Mouse (Mus musculus) brain, embryonic 18.5 days (tissue): ENCODE measurements around the gene Tnni1.
A peak's percentile ranks its signal among the peaks of the same experiment; 100 is the strongest.

ENCODE experiments used
- DNase-seq: peaks from one replicate; pipeline ENCODE4 v3.0.0-alpha.2; 2012; ENCODE audit warnings: low read depth, low spot score

Gene Tnni1

GRCm38 (mm10) chr1:135778780-135779535 lies at the start of gene Tnni1:
Tnni1 (plus strand) TSS chr1:135779434.
- DNase-seq: no peak

DNA sequence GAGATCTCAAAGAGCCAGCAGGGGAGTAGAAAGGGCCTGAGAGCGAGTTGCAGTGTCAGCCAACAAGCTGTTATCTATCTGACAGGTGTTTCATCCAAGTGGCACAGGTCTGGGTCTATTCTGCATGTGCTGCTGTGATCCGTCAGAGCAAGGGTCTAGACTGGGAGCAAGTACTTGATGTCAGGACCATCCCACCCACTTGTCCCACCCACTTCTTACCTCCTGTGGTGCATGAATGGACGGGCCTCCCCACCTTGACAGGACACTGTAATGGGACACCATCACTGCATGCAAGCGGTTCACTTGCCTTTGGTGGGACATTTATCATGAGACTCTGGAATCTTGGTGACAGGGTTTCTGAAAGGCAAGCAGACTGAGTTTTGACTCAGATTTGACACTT lies 49.4 kb upstream of the Tnni1 start:
- no peak for DNase-seq

DNA sequence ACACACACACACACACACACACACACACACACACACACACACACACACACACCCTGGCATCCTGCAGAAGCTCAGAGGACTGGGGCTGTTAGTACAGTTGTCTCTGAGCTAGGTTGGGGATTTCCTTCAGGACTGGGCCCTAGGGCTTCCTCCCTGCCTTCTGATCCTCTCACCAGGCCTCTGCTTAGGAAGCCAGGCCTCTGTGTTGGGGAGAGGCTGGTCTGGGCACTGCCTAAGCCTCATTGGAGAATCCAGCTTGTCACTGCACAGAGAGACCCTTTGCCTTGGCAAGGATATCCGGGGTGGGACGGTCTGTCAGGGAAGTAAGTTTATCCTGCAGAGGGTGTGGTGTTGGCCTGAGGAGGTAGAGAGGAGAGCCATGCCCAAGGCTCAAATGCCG lies 48.9 kb upstream of the Tnni1 start:
- no peak for DNase-seq

DNA sequence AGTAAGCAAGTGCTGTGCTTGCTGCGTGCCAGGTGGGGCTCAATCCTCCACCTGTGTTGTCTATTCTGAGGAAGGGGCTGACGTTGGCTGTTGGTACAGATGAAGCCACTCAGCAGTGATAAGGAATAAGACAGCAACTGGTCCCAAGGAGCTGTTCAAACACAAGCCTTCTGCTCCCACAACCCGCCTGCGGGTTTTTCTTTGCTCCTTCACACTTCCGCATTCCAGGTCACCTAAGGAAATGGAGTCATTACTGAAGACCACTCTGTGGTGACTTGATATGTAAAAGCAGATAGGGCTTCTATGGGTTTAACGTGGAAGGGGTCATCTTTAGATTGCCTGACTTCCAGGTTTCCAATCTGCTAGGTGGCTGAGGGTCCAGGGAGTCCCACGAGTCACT lies 47.8 kb upstream of the Tnni1 start:
- DNase-seq: no peak

DNA sequence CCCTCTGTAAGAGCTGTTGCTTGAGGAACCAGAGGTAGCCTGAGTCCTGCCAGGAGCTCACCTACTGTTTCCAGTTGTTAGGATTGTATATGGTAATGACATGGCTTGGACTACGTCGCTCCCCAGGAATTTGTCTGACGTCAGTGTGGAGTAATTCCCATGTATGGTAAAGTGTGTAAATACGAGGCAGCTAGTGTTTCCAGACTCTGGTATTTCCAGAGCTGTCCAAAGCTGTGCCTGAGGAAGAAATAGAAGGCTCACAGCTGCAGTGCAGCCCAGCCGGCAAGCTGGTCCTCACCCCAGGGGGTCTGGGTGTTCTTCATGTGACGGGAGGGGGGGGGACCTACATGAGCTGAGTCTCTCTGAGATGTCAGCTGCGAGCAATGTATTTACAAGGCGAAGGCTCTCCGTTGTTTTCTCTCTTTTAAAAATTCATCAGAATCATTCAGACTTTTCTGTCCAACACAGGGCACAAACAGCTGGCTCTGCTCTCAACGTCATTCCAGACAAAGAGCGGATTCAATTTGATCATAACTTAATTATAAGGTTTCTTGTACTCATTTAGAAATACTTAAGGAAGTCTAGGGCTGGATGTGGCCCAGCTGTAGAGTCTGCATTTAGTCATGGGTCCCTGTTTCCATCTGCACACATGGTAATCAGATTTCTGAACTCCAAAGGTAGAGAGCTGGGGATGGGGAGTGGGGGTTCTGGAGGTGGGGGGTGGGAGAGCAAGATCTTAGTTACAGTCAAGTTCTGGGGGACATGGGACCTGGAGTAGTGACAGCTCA lies 47.1 kb upstream of the Tnni1 start:
- DNase-seq: no peak

- DNase-seq: peak; percentile 51
Measured at GRCm38 (mm10) chr1:135734225-135734937, 44.9 kb upstream of the Tnni1 start.

DNA sequence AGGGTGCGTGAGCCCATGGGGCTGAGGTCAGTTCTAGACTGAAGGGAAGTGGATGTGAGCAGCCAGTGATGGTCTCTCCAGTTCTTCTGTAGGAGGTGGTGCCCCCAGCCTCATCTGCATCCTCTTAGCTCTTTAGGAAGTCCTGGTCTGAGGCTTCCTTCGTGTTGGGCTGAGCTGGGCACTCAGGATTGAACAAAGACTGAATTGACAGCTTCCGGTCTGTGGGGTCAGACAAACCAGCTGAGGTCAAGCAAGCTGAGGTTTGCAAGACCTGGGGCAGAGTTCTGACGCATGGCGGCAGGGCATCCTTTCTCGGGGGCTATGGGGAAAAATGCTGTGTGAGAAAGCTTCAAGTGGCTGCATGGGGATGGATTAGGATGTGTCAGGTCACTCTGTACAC lies 43.8 kb upstream of the Tnni1 start:
- DNase-seq: no peak

GRCm38 (mm10) chr1:135744987-135745386 lies 34.2 kb upstream of the Tnni1 start:
- no peak for DNase-seq

GRCm38 (mm10) chr1:135746248-135746647 lies 33.0 kb upstream of the Tnni1 start:
- no peak for DNase-seq

DNA sequence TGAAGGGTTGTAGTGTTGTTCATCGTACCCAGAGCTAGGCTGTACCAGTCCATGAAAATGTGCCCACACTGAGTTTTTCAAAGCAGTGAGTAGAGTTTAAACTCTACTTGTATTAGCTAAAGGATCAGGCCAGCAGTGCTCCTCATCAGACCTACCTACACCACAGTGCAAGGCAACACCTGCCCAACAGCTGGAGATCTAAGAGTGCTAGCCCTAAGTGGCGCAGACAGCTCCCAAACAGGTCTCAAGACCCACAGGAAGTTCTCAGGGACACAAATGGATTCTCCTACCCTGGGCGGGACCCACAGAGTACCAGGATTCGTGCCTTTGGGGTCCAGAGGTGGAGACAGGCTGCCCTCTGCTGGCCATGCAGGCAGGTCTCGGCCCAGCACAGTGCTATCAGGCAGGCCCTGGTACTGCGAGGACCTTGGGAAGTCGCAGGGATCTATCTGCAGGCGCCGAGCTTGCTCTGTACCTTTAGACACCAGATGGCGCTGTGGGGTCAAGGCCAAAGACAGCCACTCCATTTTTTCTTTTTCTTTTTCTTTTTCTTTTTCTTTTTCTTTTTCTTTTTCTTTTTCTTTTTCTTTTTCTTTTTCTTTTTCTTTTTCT lies 26.4 kb upstream of the Tnni1 start:
- DNase-seq: peak; percentile 80

- DNase-seq: no peak
Measured at GRCm38 (mm10) chr1:135755287-135755686, 23.9 kb upstream of the Tnni1 start.

DNA sequence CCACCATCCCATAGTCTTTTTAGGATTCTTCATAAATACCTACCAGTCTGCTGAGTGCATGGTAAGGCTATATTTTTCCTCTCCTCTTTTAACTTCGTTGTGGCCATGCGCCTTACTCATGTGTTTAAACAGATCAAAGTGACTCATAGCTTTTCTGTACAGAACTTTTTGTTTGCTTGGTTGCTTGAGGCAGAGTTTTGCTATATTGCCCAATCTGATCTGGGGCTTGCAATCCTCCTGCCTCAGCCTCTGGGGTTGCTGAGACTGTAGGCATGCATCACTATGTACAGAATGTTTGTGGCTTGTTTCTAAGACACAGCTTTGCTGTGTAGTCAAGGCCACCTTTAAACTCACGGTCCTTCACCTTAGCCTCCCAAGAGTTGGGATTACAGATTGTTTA lies 23.3 kb upstream of the Tnni1 start:
- no peak for DNase-seq

GRCm38 (mm10) chr1:135757287-135757686 lies 21.9 kb upstream of the Tnni1 start:
- DNase-seq: no peak

- no peak for DNase-seq
Measured at GRCm38 (mm10) chr1:135759685-135760084, 19.5 kb upstream of the Tnni1 start.

- DNase-seq: no peak
Measured at GRCm38 (mm10) chr1:135760216-135760615, 19.0 kb upstream of the Tnni1 start.

DNA sequence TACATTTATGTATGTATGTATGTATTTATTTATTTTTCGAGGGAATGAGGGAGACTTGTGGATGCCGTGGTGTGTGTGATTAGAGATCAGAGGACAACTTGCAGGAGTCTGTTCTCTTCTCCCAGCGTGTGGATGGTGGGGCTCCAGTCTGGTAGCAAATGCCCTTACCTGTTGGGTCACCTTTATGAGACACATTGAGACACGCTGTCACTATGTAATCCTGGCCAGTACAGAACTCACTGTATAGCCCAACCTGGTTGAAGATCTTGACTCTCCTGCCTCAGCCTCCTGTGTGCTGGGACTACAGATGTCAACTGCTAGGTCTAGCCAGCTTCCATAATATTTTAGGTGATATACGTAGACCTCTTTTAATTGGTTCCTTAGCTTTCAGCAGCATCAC lies 17.5 kb upstream of the Tnni1 start:
- no peak for DNase-seq

- DNase-seq: no peak
Measured at GRCm38 (mm10) chr1:135763503-135764205, 15.6 kb upstream of the Tnni1 start.

- no peak for DNase-seq
Measured at GRCm38 (mm10) chr1:135764206-135764528, 15.1 kb upstream of the Tnni1 start.

GRCm38 (mm10) chr1:135765645-135766591 lies 13.3 kb upstream of the Tnni1 start, which contains the start of gene Phlda3:
Phlda3 (plus strand) TSS chr1:135766119.
- no peak for DNase-seq

GRCm38 (mm10) chr1:135766592-135767306 lies 12.5 kb upstream of the Tnni1 start:
- no peak for DNase-seq
